Mouse (Mus musculus): ENCODE measurements around the gene Gap43. TPM values are rescaled to one million over a fixed set of nuclear protein-coding genes. Genes with fewer than 3 reads are reported as not detected.
"Not testable (repeated sequence)": the region's sequence is repeated elsewhere in the genome, so short reads cannot be mapped to it uniquely, and the experiment has no call there.

Gap43 gene
- polyA plus RNA-seq, 1 experiment from 2014 or later, result 67.5 TPM

GRCm38 (mm10) chr16:42252252-42252651 lies 88.2 kb downstream of the Gap43 start:
- no peaks in the 10 kb centered on the region for H3K27me3 ChIP-seq (replicated peaks)
- WGBS, result 64% methylated on average over 5 of the region's 5 CpGs
- no peak overlapping the region for H3K4me3 ChIP-seq (replicated peaks)
- ATAC-seq, result no peak
- no peaks in the 10 kb centered on the region for H3K36me3 ChIP-seq
- H3K9me3 ChIP-seq, result no peaks in the 10 kb centered on the region
- H3K4me1 ChIP-seq (replicated peaks), result no peaks in the 10 kb centered on the region
- H3K4me2 ChIP-seq (replicated peaks), result no peak overlapping the region
- no peak overlapping the region for H3K27ac ChIP-seq
- H3K9ac ChIP-seq, result no peak overlapping the region

GRCm38 (mm10) chr16:42244121-42244520 lies 96.3 kb downstream of the Gap43 start:
- WGBS, result 75% methylated on average over 3 of the region's 3 CpGs

DNA sequence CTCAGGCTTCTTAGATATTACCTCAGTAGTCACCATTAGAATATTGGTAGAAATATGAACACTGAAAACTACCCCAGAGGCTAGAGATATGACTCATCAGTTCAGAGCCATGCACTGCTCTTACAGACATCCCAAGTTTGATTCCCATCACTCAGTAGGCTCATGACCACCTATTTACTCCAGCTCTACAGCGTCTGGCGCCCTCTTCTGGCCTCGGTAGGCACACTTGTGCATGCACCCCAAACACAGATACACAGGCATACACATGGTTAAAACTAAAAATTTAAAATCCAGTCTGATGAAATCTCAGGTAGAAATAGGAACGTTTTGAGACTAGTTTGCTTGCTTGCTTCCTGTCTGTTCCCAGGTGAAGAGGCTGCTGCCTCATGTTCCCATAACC lies 109.1 kb downstream of the Gap43 start:
- Histone ChIP-seq H3K4me3 (replicated peaks) (no peak overlapping the region), H3K27ac (no peak overlapping the region), H3K4me2 (replicated peaks) (no peak overlapping the region), H3K4me1 (replicated peaks) (no peaks in the 10 kb centered on the region), H3K36me3 (no peaks in the 10 kb centered on the region), H3K9ac (no peak overlapping the region), H3K27me3 (replicated peaks) (no peaks in the 10 kb centered on the region), H3K9me3 (no peaks in the 10 kb centered on the region)
- no peak for ATAC-seq
- WGBS, result 75% methylated on average over 4 of the region's 4 CpGs

More at GRCm38 (mm10) chr16:42244121-42244520, 96.3 kb downstream of the Gap43 start:
- not testable (repeated sequence) for H3K36me3 ChIP-seq; H3K4me2 ChIP-seq (replicated peaks); H3K4me3 ChIP-seq (replicated peaks); ATAC-seq; H3K27ac ChIP-seq; H3K9ac ChIP-seq; H3K4me1 ChIP-seq (replicated peaks); H3K27me3 ChIP-seq (replicated peaks); H3K9me3 ChIP-seq
